Mouse (Mus musculus) MEL (cell line): ENCODE results near the gene Cpsf6. TPM values are rescaled to one million over a fixed set of nuclear protein-coding genes. Genes with fewer than 3 reads are reported as not detected.

Source experiments
- DNase-seq: peaks from one replicate; pipeline ENCODE4 v3.0.0; 2011; ENCODE audit warnings: low read depth, low spot score
- H3K27ac ChIP-seq: 2 replicates; pipeline ENCODE4 v1.5.1; 2012; ENCODE audit warnings: low read depth, mild to moderate bottlenecking, control low read depth, low read length, moderate library complexity; ENCODE audit not compliant: control insufficient read depth
- H3K27me3 ChIP-seq, 2 experiments: fragments of 150-350 bp in 1 of 2; sonication (generic) in 1 of 2; 2 replicates each; pipeline ENCODE4 v1.6.1; 2012; ENCODE audit warnings: low read length in 2 of 2, mild to moderate bottlenecking in 2 of 2, improper control_type of control experiment in 1 of 2, moderate library complexity in 1 of 2; ENCODE audit not compliant: insufficient read depth in 2 of 2, control insufficient read depth in 1 of 2
- H3K36me3 ChIP-seq, 2 experiments: 2 replicates each; pipeline ENCODE4 v1.6.1; 2012 to 2014; ENCODE audit warnings: low read length in 2 of 2, improper control_type of control experiment in 1 of 2, inconsistent platforms in 1 of 2, mild to moderate bottlenecking in 1 of 2; ENCODE audit not compliant: insufficient read depth in 2 of 2, control insufficient read depth in 1 of 2
- H3K4me1 ChIP-seq, 2 experiments: fragments of 150-350 bp in 1 of 2; sonication (generic) in 1 of 2; 2 replicates each; pipeline ENCODE4 v1.6.1; 2012; ENCODE audit warnings: low read length in 2 of 2, improper control_type of control experiment in 1 of 2, mild to moderate bottlenecking in 1 of 2; ENCODE audit not compliant: insufficient read depth in 2 of 2, control insufficient read depth in 1 of 2
- H3K4me3 ChIP-seq, 2 experiments: fragments of 150-350 bp in 1 of 2; sonication (generic) in 1 of 2; 2 replicates each; pipeline ENCODE4 v1.5.1; 2012; ENCODE audit warnings: low read depth in 2 of 2, low read length in 2 of 2, mild to moderate bottlenecking in 2 of 2, moderate library complexity in 2 of 2, control low read depth in 1 of 2, improper control_type of control experiment in 1 of 2; ENCODE audit not compliant: control insufficient read depth in 1 of 2, insufficient read depth in 1 of 2
- H3K79me2 ChIP-seq: 2 replicates; pipeline ENCODE4 v1.6.1; 2012; ENCODE audit warnings: mild to moderate bottlenecking, low read length, moderate library complexity; ENCODE audit not compliant: control insufficient read depth, poor library complexity, insufficient read depth
- H3K9ac ChIP-seq: 2 replicates; pipeline ENCODE4 v1.6.1; 2012; ENCODE audit warnings: low read depth, mild to moderate bottlenecking, control low read depth, low read length, moderate library complexity; ENCODE audit not compliant: control insufficient read depth, poor library complexity, severe bottlenecking
- H3K9me3 ChIP-seq: fragments of 150-350 bp; sonication (generic); replicated peaks from 2 replicates; pipeline ENCODE4 v1.6.1; 2012; ENCODE audit warnings: mild to moderate bottlenecking, low read length, improper control_type of control experiment, moderate library complexity; ENCODE audit not compliant: insufficient read depth
- BHLHE40 ChIP-seq: IDR thresholded peaks from 2 replicates; pipeline ENCODE4 v1.6.1; 2012; ENCODE audit warnings: low read depth, mild to moderate bottlenecking, inconsistent platforms, low read length, improper control_type of control experiment, borderline replicate concordance
- CHD1 ChIP-seq: IDR thresholded peaks from 2 replicates; pipeline ENCODE4 v1.6.1; 2012; ENCODE audit warnings: low read depth, mild to moderate bottlenecking, inconsistent platforms, low read length, improper control_type of control experiment
- CHD2 ChIP-seq: IDR thresholded peaks from 2 replicates; pipeline ENCODE4 v1.6.1; 2011; ENCODE audit warnings: low read length, improper control_type of control experiment
- CTCF ChIP-seq, 3 experiments: IDR thresholded peaks in 2 of 3; conservative IDR thresholded peaks in 1 of 3; 2 replicates each; pipeline ENCODE4 v1.5.1; 2011 to 2012; ENCODE audit warnings: low read length in 3 of 3, low read depth in 2 of 3, mild to moderate bottlenecking in 2 of 3, improper control_type of control experiment in 1 of 3, inconsistent platforms in 1 of 3, mixed read lengths in 1 of 3, moderate library complexity in 1 of 3; ENCODE audit not compliant: control insufficient read depth in 1 of 3, insufficient read depth in 1 of 3, poor library complexity in 1 of 3, severe bottlenecking in 1 of 3
- ELF1 ChIP-seq: IDR thresholded peaks from 2 replicates; pipeline ENCODE4 v1.6.1; 2014; ENCODE audit warnings: low read depth, mild to moderate bottlenecking, inconsistent platforms, low read length, improper control_type of control experiment, moderate library complexity
- ETS1 ChIP-seq: IDR thresholded peaks from 2 replicates; pipeline ENCODE4 v1.6.1; 2012; ENCODE audit warnings: low read depth, mild to moderate bottlenecking, inconsistent platforms, low read length, improper control_type of control experiment, moderate library complexity
- JUND ChIP-seq: IDR thresholded peaks from 2 replicates; pipeline ENCODE4 v1.6.1; 2011; ENCODE audit warnings: low read depth, mild to moderate bottlenecking, improper control_type of control experiment, low read length
- KAT2A ChIP-seq: conservative IDR thresholded peaks from 2 replicates; pipeline ENCODE4 v1.6.1; 2012; ENCODE audit warnings: low read depth, low read length, improper control_type of control experiment, inconsistent platforms
- MAZ ChIP-seq: IDR thresholded peaks from 2 replicates; pipeline ENCODE4 v1.6.1; 2012; ENCODE audit warnings: low read depth, mild to moderate bottlenecking, inconsistent platforms, low read length, improper control_type of control experiment
- MXI1 ChIP-seq: IDR thresholded peaks from 2 replicates; pipeline ENCODE4 v1.6.1; 2011; ENCODE audit warnings: mild to moderate bottlenecking, low read depth, low read length, improper control_type of control experiment
- MYC ChIP-seq: IDR thresholded peaks from 2 replicates; pipeline ENCODE4 v1.6.1; 2011; ENCODE audit warnings: low read depth, mild to moderate bottlenecking, low read length, improper control_type of control experiment, moderate library complexity
- NRF1 ChIP-seq: IDR thresholded peaks from 2 replicates; pipeline ENCODE4 v1.6.1; 2014; ENCODE audit warnings: low read depth, mild to moderate bottlenecking, inconsistent platforms, low read length, improper control_type of control experiment, moderate library complexity; ENCODE audit not compliant: poor library complexity, insufficient read depth, severe bottlenecking
- POLR2A ChIP-seq, 2 experiments: IDR thresholded peaks; 2 replicates each; pipeline ENCODE4 v1.6.1; 2011 to 2012; ENCODE audit warnings: low read length in 2 of 2, mild to moderate bottlenecking in 2 of 2, control low read depth in 1 of 2, improper control_type of control experiment in 1 of 2, low read depth in 1 of 2, moderate library complexity in 1 of 2; ENCODE audit not compliant: control insufficient read depth in 1 of 2, insufficient read depth in 1 of 2, poor library complexity in 1 of 2
- RAD21 ChIP-seq: IDR thresholded peaks from 2 replicates; pipeline ENCODE4 v1.6.1; 2011; ENCODE audit warnings: mild to moderate bottlenecking, low read depth, low read length, improper control_type of control experiment
- SIN3A ChIP-seq: IDR thresholded peaks from 2 replicates; pipeline ENCODE4 v1.6.1; 2012; ENCODE audit warnings: low read length, improper control_type of control experiment, inconsistent platforms
- TCF12 ChIP-seq: IDR thresholded peaks from 2 replicates; pipeline ENCODE4 v1.6.1; 2014; ENCODE audit warnings: low read depth, mild to moderate bottlenecking, inconsistent platforms, low read length, improper control_type of control experiment, moderate library complexity
- UBTF ChIP-seq: IDR thresholded peaks from 2 replicates; pipeline ENCODE4 v1.6.1; 2012; ENCODE audit warnings: low read depth, mild to moderate bottlenecking, inconsistent platforms, low read length, improper control_type of control experiment, moderate library complexity, borderline replicate concordance; ENCODE audit not compliant: insufficient read depth
- ZC3H11A ChIP-seq: IDR thresholded peaks from 2 replicates; pipeline ENCODE4 v1.6.1; 2012; ENCODE audit warnings: low read depth, mild to moderate bottlenecking, inconsistent platforms, low read length, improper control_type of control experiment
- ZKSCAN1 ChIP-seq: IDR thresholded peaks from 2 replicates; pipeline ENCODE4 v1.6.1; 2012; ENCODE audit warnings: low read depth, mild to moderate bottlenecking, inconsistent platforms, low read length, improper control_type of control experiment, moderate library complexity
- ZMIZ1 ChIP-seq: IDR thresholded peaks from 2 replicates; pipeline ENCODE4 v1.6.1; 2012; ENCODE audit warnings: low read depth, mild to moderate bottlenecking, inconsistent platforms, low read length, improper control_type of control experiment, moderate library complexity
- ZNF384 ChIP-seq: IDR thresholded peaks from 2 replicates; pipeline ENCODE4 v1.6.1; 2012; ENCODE audit warnings: low read depth, mild to moderate bottlenecking, inconsistent platforms, low read length, improper control_type of control experiment
- polyA plus RNA-seq, 2 experiments: library from polyadenylated mRNA; stranded (reverse) in 1 of 2; unstranded in 1 of 2; fragments of >175 nt in 1 of 2; fragments of >200 nt in 1 of 2; gene quantifications; 2 replicates each; pipeline versions ENCODE4 v1.2.1 to v1.2.4; 2012; ENCODE audit warnings: low replicate concordance in 2 of 2, low read depth in 1 of 2; ENCODE audit not compliant: insufficient read length in 2 of 2, insufficient read depth in 1 of 2, missing spikeins in 1 of 2
- total RNA-seq: library from RNA; depleted of rRNA; stranded (reverse); fragments of 300-350 nt; gene quantifications from 2 replicates; pipeline ENCODE4 v1.2.3, GENCODE M21; 2012

Cpsf6 gene
- total and polyA plus RNA-seq, 3 experiments: 85.7 to 88.2 TPM; not detected in 1

DNA sequence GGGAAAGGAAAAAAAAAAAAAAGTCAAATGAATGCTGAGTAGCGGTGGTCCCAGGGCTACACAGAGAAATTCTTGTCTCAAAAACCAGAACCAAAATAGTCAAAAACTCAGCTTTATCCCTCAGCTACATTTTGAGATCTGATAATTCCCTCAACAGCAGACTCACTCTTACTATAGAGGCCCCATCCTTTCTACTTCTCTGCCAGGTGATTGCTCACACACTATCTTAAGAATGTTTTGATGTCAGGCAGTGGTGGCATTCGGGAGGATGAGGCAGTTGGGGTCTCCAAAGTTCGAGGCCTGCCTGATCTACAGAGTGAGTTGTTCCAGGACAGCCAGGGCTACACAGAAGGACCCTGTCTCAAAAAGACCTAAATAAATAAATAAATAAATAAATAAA lies 1.2 kb downstream of the Cpsf6 start:
- Histone ChIP-seq H3K4me1 (peaks cover 4 to 6% of the 10 kb centered on the region in 2 experiments; a peak in 3 of 4 replicates), H3K27me3 (no peaks in the 10 kb centered on the region), H3K9me3 (no peaks in the 10 kb centered on the region), H3K9ac (no peak overlapping the region), H3K27ac (no peak overlapping the region), H3K36me3 (peaks cover 0 to 16% of the 10 kb centered on the region in 2 experiments; a peak in 2 of 4 replicates), H3K79me2 (peaks cover 28% of the 10 kb centered on the region), H3K4me3 (no peak overlapping the region)
- no peak for TF ChIP-seq ZC3H11A
- no peak for TF ChIP-seq UBTF
- no peak for TF ChIP-seq POLR2A (IDR thresholded peaks at IDR 0.05; ENCODE audit: control insufficient read depth in 1 of 2, insufficient read depth in 1 of 2, low read depth in 1 of 2, low read length in 2 of 2, poor library complexity in 1 of 2)
- no peak for TF ChIP-seq MAZ
- no peak for TF ChIP-seq ZNF384
- TF ChIP-seq BHLHE40: no peak
- no peak for TF ChIP-seq SIN3A
- no peak for TF ChIP-seq MYC
- TF ChIP-seq NRF1: no peak
- no peak for TF ChIP-seq RAD21
- no peak for TF ChIP-seq ZMIZ1
- no peak for TF ChIP-seq CHD2
- TF ChIP-seq TCF12: no peak
- TF ChIP-seq ELF1: no peak
- no peak for TF ChIP-seq MXI1
- no peak for TF ChIP-seq ETS1
- TF ChIP-seq JUND: no peak
- TF ChIP-seq CTCF (IDR thresholded peaks at IDR 0.05 in 2 of 3, conservative IDR thresholded peaks at IDR 0.05 in 1 of 3; ENCODE audit: control insufficient read depth in 1 of 3, insufficient read depth in 1 of 3, low read depth in 2 of 3, low read length in 3 of 3, poor library complexity in 1 of 3, severe bottlenecking in 1 of 3): no peak
- DNase-seq: no peak

DNA sequence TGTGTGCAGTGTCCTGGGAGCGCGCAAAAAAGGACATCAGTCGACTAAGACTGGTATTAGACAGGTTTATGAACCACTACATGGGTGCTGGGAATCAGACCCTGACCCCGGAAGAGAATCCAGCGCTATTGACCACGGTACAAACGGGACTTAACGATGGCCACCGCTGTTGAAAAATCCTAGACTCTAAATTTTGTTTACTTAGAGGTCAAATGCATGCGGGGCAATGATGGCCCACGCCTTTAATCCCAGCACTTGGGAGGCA lies 1.6 kb downstream of the Cpsf6 start:
- Histone ChIP-seq H3K27ac (no peak overlapping the region), H3K79me2 (peaks cover 32% of the 10 kb centered on the region), H3K4me1 (peaks cover 4 to 6% of the 10 kb centered on the region in 2 experiments; a peak in 3 of 4 replicates), H3K9me3 (no peaks in the 10 kb centered on the region), H3K9ac (no peak overlapping the region), H3K27me3 (no peaks in the 10 kb centered on the region), H3K4me3 (no peak overlapping the region), H3K36me3 (peaks cover 0 to 17% of the 10 kb centered on the region in 2 experiments; a peak in 2 of 4 replicates)
- DNase-seq: no peak
- no peak for TF ChIP-seq KAT2A
- no peak for TF ChIP-seq ZKSCAN1
- no peak for TF ChIP-seq TCF12
- TF ChIP-seq CHD1: no peak
- no peak for TF ChIP-seq MXI1
